Mouse (Mus musculus) thymus, adult 2 months (tissue): ENCODE data around the gene AU021092.
A peak's percentile ranks its signal among the peaks of the same experiment; 100 is the strongest.

Source experiments
- CTCF ChIP-seq: fragments of 200-500 bp; IDR thresholded peaks from 2 replicates; pipeline ENCODE4 v1.5.1; 2012; ENCODE audit warnings: mild to moderate bottlenecking, control low read depth, low read length, moderate library complexity, borderline replicate concordance; ENCODE audit not compliant: control insufficient read depth, poor library complexity, insufficient read depth; ENCODE audit errors: extremely low read depth
- POLR2A ChIP-seq: fragments of 200-500 bp; IDR thresholded peaks from 2 replicates; pipeline ENCODE4 v1.6.1; 2012; ENCODE audit warnings: mild to moderate bottlenecking, low read length, control low read depth, moderate library complexity; ENCODE audit not compliant: control insufficient read depth, poor library complexity, insufficient read depth; ENCODE audit errors: extremely low read depth

DNA sequence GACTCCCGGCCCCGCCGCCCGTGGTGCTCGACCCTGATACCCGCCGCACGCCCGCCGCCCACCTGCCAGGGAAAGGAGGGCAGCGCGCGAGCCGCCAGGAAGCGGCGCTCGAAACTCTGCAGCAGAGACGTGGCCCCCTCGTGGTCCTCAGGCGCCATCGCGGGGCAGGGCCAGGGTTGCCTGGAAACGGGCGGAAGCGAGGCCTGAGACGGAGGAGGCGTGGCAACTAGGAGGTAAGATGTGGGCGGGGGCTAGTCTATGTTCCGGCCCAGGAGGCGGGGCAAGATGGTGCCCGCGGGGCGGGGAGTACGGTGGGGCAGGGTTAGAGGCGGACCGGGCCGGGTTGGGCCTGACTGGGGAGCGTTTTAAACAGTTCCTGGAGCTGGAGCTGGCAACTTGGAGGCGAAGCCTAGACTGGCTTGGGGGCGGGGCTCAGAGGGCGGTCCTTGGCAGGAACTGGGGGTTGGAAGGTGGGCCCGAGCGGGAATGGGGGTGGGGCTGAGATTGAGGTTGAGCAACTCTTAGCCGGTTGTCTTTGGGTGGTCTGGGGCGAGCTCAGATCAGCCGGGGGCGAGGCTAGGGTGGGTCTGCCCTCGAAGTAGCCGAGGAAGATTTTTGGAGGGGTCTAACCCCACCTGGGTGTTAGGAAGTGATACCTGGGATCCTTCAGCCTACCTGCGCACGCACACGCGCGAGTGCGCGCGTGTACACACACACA, 33.8 kb upstream of the AU021092 start, which contains the start of gene Eef2kmt:
- TF ChIP-seq POLR2A (peak; percentile 69), CTCF (peak; percentile 94)
